8 mouse cellular contexts compared by ENCODE assay signal in the genomic region with DNA sequence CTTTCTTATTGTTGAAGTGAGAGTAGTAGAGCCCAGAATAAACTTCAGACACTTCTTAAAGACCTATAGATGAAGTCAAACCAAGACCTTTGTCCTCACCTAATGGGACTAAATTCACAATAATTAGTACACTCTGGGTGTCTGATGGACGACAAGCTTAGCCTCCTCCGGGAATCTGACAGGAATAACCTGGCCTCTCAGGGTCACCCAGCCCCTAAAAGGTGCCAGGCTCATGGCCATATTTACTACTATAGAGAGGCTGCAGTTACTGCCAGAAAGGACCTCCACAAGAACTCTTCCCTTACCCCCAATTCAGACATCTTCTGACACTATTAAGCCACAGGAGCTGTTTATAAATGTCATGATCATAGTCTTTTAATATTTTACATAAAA. TPM values are rescaled to one million over a fixed set of nuclear protein-coding genes. Genes with fewer than 3 reads are reported as not detected.
DNase-seq lines count a peak whose midpoint lies in the region; ATAC-seq and TF ChIP-seq lines count a peak whose summit lies in the region.

No protein-coding gene starts in this region.

- WGBS in heart, embryonic 13.5 days: 22% methylated on average over 2 of the region's 2 CpGs
- 18% methylated on average over 2 of the region's 2 CpGs for WGBS in heart, embryonic 16.5 days
- WGBS in liver, postnatal 0 days (ENCODE audit: insufficient replicate concordance): 43% methylated on average over 2 of the region's 2 CpGs

- peaks cover 50% of the 10 kb centered on the region for H3K4me1 ChIP-seq in heart, embryonic 13.5 days
- peaks cover 4 to 36% of the 10 kb centered on the region in 2 experiments for H3K4me1 ChIP-seq in CH12.LX (ENCODE audit: control insufficient read depth in 1 of 2, insufficient read depth in 2 of 2)
- H3K4me1 ChIP-seq in heart, embryonic 16.5 days (ENCODE audit: control insufficient read depth, insufficient read depth, low read length): peaks cover 38% of the 10 kb centered on the region
- peaks cover 26% of the 10 kb centered on the region for H3K4me1 ChIP-seq in liver, postnatal 0 days (ENCODE audit: insufficient read depth)

- no peak for TF ChIP-seq CTCF in CH12.LX (conservative IDR thresholded peaks at IDR 0.05 in 1 of 2, IDR thresholded peaks at IDR 0.05 in 1 of 2; ENCODE audit: low read depth in 2 of 2, low read length in 2 of 2)
- TF ChIP-seq CTCF in liver, postnatal 0 days (IDR thresholded peaks at IDR 0.05; ENCODE audit: low read depth): no peak

- H3K9ac ChIP-seq in heart, embryonic 13.5 days: peak overlapping the region; percentile 95
- no peak overlapping the region for H3K9ac ChIP-seq in CH12.LX (ENCODE audit: insufficient read depth, low read depth)
- peak overlapping the region; percentile 64 for H3K9ac ChIP-seq in heart, embryonic 16.5 days (ENCODE audit: low read length)
- peak overlapping the region; percentile 99 for H3K9ac ChIP-seq in liver, postnatal 0 days (replicated peaks)

- in situ Hi-C loops in CH12.LX (cut with MboI; ENCODE audit: low pct_ligation_motif_present, low pct_unique_long_range_greater_than_20kb, low sequenced_read_pairs): no loop called here

- peak overlapping the region; percentile 84; the same call in 1 of the 2 replicates for H3K27ac ChIP-seq in heart, embryonic 13.5 days (replicated peaks)
- H3K27ac ChIP-seq in CH12.LX (ENCODE audit: insufficient read depth, low read depth): no peak overlapping the region
- peak overlapping the region; percentile 21; the same call in 1 of the 2 replicates for H3K27ac ChIP-seq in heart, embryonic 16.5 days (ENCODE audit: low read length)
- H3K27ac ChIP-seq in liver, postnatal 0 days (ENCODE audit: low read depth): no peak overlapping the region

- dilution Hi-C loops in CH12.LX (cut with MboI; ENCODE audit: extremely low pct_ligation_motif_present, extremely low pct_unique_long_range_greater_than_20kb, low sequenced_read_pairs): no loop called here

- no peak; the same call in 1 of the 2 replicates for TF ChIP-seq POLR2A in CH12.LX (IDR thresholded peaks at IDR 0.05; ENCODE audit: low read depth, low read length)

- H3K36me3 ChIP-seq in heart, embryonic 13.5 days: no peaks in the 10 kb centered on the region
- H3K36me3 ChIP-seq in CH12.LX (replicated peaks in 1 of 2; ENCODE audit: control insufficient read depth in 1 of 2, insufficient read depth in 1 of 2, low read length in 1 of 2): peaks cover 0 to 7% of the 10 kb centered on the region in 2 experiments
- H3K36me3 ChIP-seq in heart, embryonic 16.5 days (ENCODE audit: control insufficient read depth, insufficient read depth): no peaks in the 10 kb centered on the region
- no peaks in the 10 kb centered on the region for H3K36me3 ChIP-seq in liver, postnatal 0 days (replicated peaks; ENCODE audit: insufficient read depth, low read length)

- intact Hi-C loops in heart, postnatal 10 days (cut with DNase I): no loop called here

- ATAC-seq in heart, embryonic 13.5 days (ENCODE audit: extremely low read depth, insufficient number of reproducible peaks, low FRiP score, low TSS enrichment): no peak
- no peak for ATAC-seq in heart, embryonic 16.5 days (replicated peaks; ENCODE audit: extremely low read depth, insufficient read depth, low FRiP score)
- no peak for ATAC-seq in liver, postnatal 0 days

- H3K9me3 ChIP-seq in heart, embryonic 13.5 days: no peaks in the 10 kb centered on the region
- no peaks in the 10 kb centered on the region for H3K9me3 ChIP-seq in CH12.LX (replicated peaks; ENCODE audit: low read length)
- H3K9me3 ChIP-seq in heart, embryonic 16.5 days (replicated peaks; ENCODE audit: control insufficient read depth, low read length): no peaks in the 10 kb centered on the region
- H3K9me3 ChIP-seq in liver, postnatal 0 days (ENCODE audit: low read length): no peaks in the 10 kb centered on the region

- no peaks in the 10 kb centered on the region for H3K27me3 ChIP-seq in heart, embryonic 13.5 days (replicated peaks)
- H3K27me3 ChIP-seq in CH12.LX (replicated peaks): no peaks in the 10 kb centered on the region
- no peaks in the 10 kb centered on the region for H3K27me3 ChIP-seq in heart, embryonic 16.5 days (ENCODE audit: control insufficient read depth, insufficient read depth, low read length)
- H3K27me3 ChIP-seq in liver, postnatal 0 days (ENCODE audit: insufficient read depth, low read length): no peaks in the 10 kb centered on the region

- no peak for DNase-seq in heart, postnatal 10 days
- no peak for DNase-seq in CH12.LX (ENCODE audit: extremely low read depth)
- no peak for DNase-seq in liver, postnatal 0 days
- no peak for DNase-seq in layer of hippocampus, postnatal 10 days (ENCODE audit: low spot score in 2 of 2)
- no peak for DNase-seq in cerebellum, adult 9-11 months
- DNase-seq in frontal cortex, postnatal 10 days (ENCODE audit: low spot score in 2 of 2): no peak

- H3K4me2 ChIP-seq in heart, embryonic 13.5 days: peak overlapping the region; percentile 92
- 0 out of 2 replicates have a peak overlapping the region, but pooled peaks have one; percentile 21 for H3K4me2 ChIP-seq in CH12.LX (ENCODE audit: insufficient read depth, low read depth, poor library complexity, severe bottlenecking)
- peak overlapping the region; percentile 85 for H3K4me2 ChIP-seq in heart, embryonic 16.5 days (ENCODE audit: low read depth, low read length)
- H3K4me2 ChIP-seq in liver, postnatal 0 days (ENCODE audit: low read depth, low read length): peak overlapping the region; percentile 72

- no peak for TF ChIP-seq EP300 in CH12.LX (IDR thresholded peaks at IDR 0.05; ENCODE audit: low read length)
- no peak for TF ChIP-seq EP300 in liver, postnatal 0 days (IDR thresholded peaks at IDR 0.05; ENCODE audit: low read depth)

- TF ChIP-seq RAD21 in CH12.LX (IDR thresholded peaks at IDR 0.05; ENCODE audit: low read depth, low read length): no peak

- H3K4me3 ChIP-seq in heart, embryonic 13.5 days: peak overlapping the region; percentile 83
- peak overlapping the region in 2 of 3 experiments; percentile 23 to 62 for H3K4me3 ChIP-seq in CH12.LX (replicated peaks in 1 of 3; ENCODE audit: low read depth in 2 of 3, low read length in 2 of 3, poor library complexity in 1 of 3)
- peak overlapping the region; percentile 90 for H3K4me3 ChIP-seq in heart, embryonic 16.5 days (ENCODE audit: low read length)
- peak overlapping the region; percentile 85 for H3K4me3 ChIP-seq in liver, postnatal 0 days (ENCODE audit: low read depth, low read length)

- H3K79me2 ChIP-seq in CH12.LX (replicated peaks; ENCODE audit: control insufficient read depth, extremely low read depth, insufficient read depth, poor library complexity, severe bottlenecking): peaks cover 15% of the 10 kb centered on the region

TF ChIP-seq in CH12.LX, 34 proteins besides CTCF, POLR2A, EP300 and RAD21:
- TF ChIP-seq TCF12 (IDR thresholded peaks at IDR 0.05; ENCODE audit: low read depth, low read length): no peak
- peak; percentile 63; the same call in 1 of the 2 replicates for TF ChIP-seq POLR2AphosphoS2 (IDR thresholded peaks at IDR 0.05; ENCODE audit: low read depth, low read length)
- no peak for TF ChIP-seq MAX (IDR thresholded peaks at IDR 0.05; ENCODE audit: low read length)
- no peak for TF ChIP-seq SMC3 (IDR thresholded peaks at IDR 0.05; ENCODE audit: low read depth, low read length)
- 0 out of 2 replicates have a peak, but pooled peaks have one; percentile 45 for TF ChIP-seq ZMIZ1 (IDR thresholded peaks at IDR 0.05; ENCODE audit: low read depth, low read length)
- TF ChIP-seq MXI1 (IDR thresholded peaks at IDR 0.05; ENCODE audit: low read depth, low read length): no peak
- no peak for TF ChIP-seq SIN3A (IDR thresholded peaks at IDR 0.05; ENCODE audit: low read length)
- TF ChIP-seq GABPA (IDR thresholded peaks at IDR 0.05; ENCODE audit: insufficient replicate concordance, low read depth, low read length): no peak
- TF ChIP-seq ZNF384 (IDR thresholded peaks at IDR 0.05; ENCODE audit: low read depth, low read length): no peak
- no peak for TF ChIP-seq PAX5 (IDR thresholded peaks at IDR 0.05; ENCODE audit: low read length)
- TF ChIP-seq RCOR1 (conservative IDR thresholded peaks at IDR 0.05; ENCODE audit: low read depth, low read length): no peak
- TF ChIP-seq MEF2A (IDR thresholded peaks at IDR 0.05; ENCODE audit: borderline replicate concordance, low read depth, low read length): no peak
- TF ChIP-seq JUND (conservative IDR thresholded peaks at IDR 0.05; ENCODE audit: low read depth, low read length): no peak

RNA-seq across cellular contexts. Expression of a gene that starts 2.5 kb away (rescaled TPM):
- polyA plus RNA-seq in heart, embryonic 13.5 days (2015; fragmentation: Nextera tagmentation; extraction: Ambion mirVana): 31.4 and 33.0 TPM in 2 replicates
- 100 to 1,000 TPM; 167 to 177 TPM for total RNA-seq in heart, postnatal 10 days (2021)
- total RNA-seq in CH12.LX (2012; rRNA removed) (47.5 and 52.9 TPM in 2 replicates), CH12.LX (2014; rRNA removed) (41.8 and 42.1 TPM in 2 replicates)
- 48.6 and 54.1 TPM in 2 replicates for polyA plus RNA-seq in CH12.LX (2012; ENCODE audit: insufficient read length, low read depth)
- polyA plus RNA-seq in heart, embryonic 16.5 days (2015; fragmentation: Nextera tagmentation; extraction: Ambion mirVana): 38.5 and 39.3 TPM in 2 replicates
- 6.9 and 8.7 TPM in 2 replicates for polyA plus RNA-seq in liver, postnatal 0 days (2015; fragmentation: Nextera tagmentation; extraction: Ambion mirVana)
- 100 to 1,000 TPM; 303 to 334 TPM for total RNA-seq in layer of hippocampus, postnatal 10 days (2021)

Comparison
In these comparisons a context has a peak if more than half of its experiments do, and no peak if none do; other contexts are left out.
1. H3K27ac ChIP-seq: peak in heart, embryonic 13.5 days (single experiment) and heart, embryonic 16.5 days (single experiment); none in CH12.LX (single experiment) and liver, postnatal 0 days (single experiment).
2. H3K4me2 ChIP-seq: peak in every context shown above with its lines; median percentile 92 in heart, embryonic 13.5 days; 85 in heart, embryonic 16.5 days; 72 in liver, postnatal 0 days; 21 in CH12.LX.
3. Peak in every context shown above with its lines, with median percentiles within 50 percentile points of each other: H3K4me3 ChIP-seq.